ENCODE assay signal across 16 mouse cellular contexts in genomic region chr6:104668701-104669100, GRCm38 (mm10).
"Had no signal": no experiment of that assay in that cellular context is flagged by ENCODE, and none has a peak within 500 bp of the region (broad histone marks: within the 10 kb centered on the region; RNA-seq: fewer than 3 reads in every experiment).

No protein-coding gene starts in this region.

- H3K27me3 ChIP-seq: neural tube, embryonic 13.5 days; neural tube, embryonic 15.5 days; stomach, embryonic 15.5 days had no signal

- H3K4me2 ChIP-seq: neural tube, embryonic 13.5 days; neural tube, embryonic 15.5 days; stomach, embryonic 15.5 days had no signal

- DNase-seq: retina, postnatal 1 day; right cerebral cortex, adult 18-20 months; right cerebral cortex, postnatal 14 days; right cerebral cortex, postnatal 25 days; right cerebral cortex, postnatal 4 days; spleen, adult 18-20 months; thymus, adult 18-20 months; thymus, adult 2 months; thymus, postnatal 14 days; thymus, postnatal 25 days; thymus, postnatal 36 days; thymus, postnatal 4 days had no signal

- H3K27ac ChIP-seq: neural tube, embryonic 13.5 days; neural tube, embryonic 15.5 days; stomach, embryonic 15.5 days; stomach, postnatal 0 days had no signal

- H3K9me3 ChIP-seq: neural tube, embryonic 13.5 days; neural tube, embryonic 15.5 days; stomach, embryonic 15.5 days had no signal

- H3K36me3 ChIP-seq: neural tube, embryonic 13.5 days; neural tube, embryonic 15.5 days; stomach, embryonic 15.5 days had no signal

- H3K4me3 ChIP-seq: neural tube, embryonic 13.5 days; neural tube, embryonic 15.5 days; stomach, embryonic 15.5 days had no signal

- H3K9ac ChIP-seq: neural tube, embryonic 13.5 days; neural tube, embryonic 15.5 days; stomach, embryonic 15.5 days had no signal

- H3K4me1 ChIP-seq: neural tube, embryonic 13.5 days; neural tube, embryonic 15.5 days; stomach, embryonic 15.5 days had no signal
